12 mouse cellular contexts compared by ENCODE assay signal in genomic region chr17:30752370-30752818, GRCm38 (mm10).
DNase-seq lines count a peak whose midpoint lies in the region; ATAC-seq and TF ChIP-seq lines count a peak whose summit lies in the region.
"Had no signal": no experiment of that assay in that cellular context is flagged by ENCODE, and none has a peak within 500 bp of the region (broad histone marks: within the 10 kb centered on the region; RNA-seq: fewer than 3 reads in every experiment).

No protein-coding gene starts in this region.

- TF ChIP-seq POLR2A in lung, adult 2 months (IDR thresholded peaks at IDR 0.05; ENCODE audit: borderline replicate concordance, extremely low read depth, low read depth, low read length): no peak

- intact Hi-C loops in left cerebral cortex, adult 2 months (cut with DNase I): no loop called here
- intact Hi-C loops in heart, postnatal 36 days (cut with DNase I): no loop called here
- intact Hi-C loops in heart, postnatal 14 days (cut with DNase I): no loop called here

- TF ChIP-seq CTCF in lung, embryonic 14.5 days (IDR thresholded peaks at IDR 0.05; ENCODE audit: low read depth): no peak
- no peak for TF ChIP-seq CTCF in lung, adult 2 months (IDR thresholded peaks at IDR 0.05; ENCODE audit: insufficient read depth, low read length)
- TF ChIP-seq CTCF in forebrain, postnatal 0 days (IDR thresholded peaks at IDR 0.05; ENCODE audit: low read depth): no peak
- no peak for TF ChIP-seq CTCF in left cerebral cortex, adult 2 months (IDR thresholded peaks at IDR 0.05)

- H3K9me3 ChIP-seq in lung, embryonic 14.5 days (ENCODE audit: low read depth, low read length): no peaks in the 10 kb centered on the region; the same call in 1 of the 2 replicates
- H3K9me3 ChIP-seq in forebrain, postnatal 0 days (ENCODE audit: low read length): no peaks in the 10 kb centered on the region
- H3K9me3 ChIP-seq: heart, embryonic 15.5 days had no signal

- ATAC-seq in lung, embryonic 14.5 days (ENCODE audit: insufficient read depth): no peak
- peak; percentile 92 for ATAC-seq in forebrain, postnatal 0 days

- H3K4me3 ChIP-seq in lung, embryonic 14.5 days (ENCODE audit: low read depth, low read length): no peak overlapping the region
- no peak overlapping the region for H3K4me3 ChIP-seq in lung, adult 2 months (replicated peaks; ENCODE audit: extremely low read depth, low read depth, low read length)
- H3K4me3 ChIP-seq in forebrain, postnatal 0 days (ENCODE audit: low read depth, low read length): no peak overlapping the region
- no peak overlapping the region for H3K4me3 ChIP-seq in left cerebral cortex, adult 2 months
- H3K4me3 ChIP-seq: heart, embryonic 15.5 days had no signal

- 71% methylated on average over 12 of the region's 12 CpGs for WGBS in lung, embryonic 14.5 days
- 51% methylated on average over 12 of the region's 12 CpGs for WGBS in lung, adult 2 months
- WGBS in forebrain, postnatal 0 days: 44% methylated on average over 12 of the region's 12 CpGs

- no peaks in the 10 kb centered on the region for H3K27me3 ChIP-seq in lung, embryonic 14.5 days (ENCODE audit: insufficient read depth, low read length)
- no peaks in the 10 kb centered on the region for H3K27me3 ChIP-seq in forebrain, postnatal 0 days (ENCODE audit: insufficient read depth, low read length)
- H3K27me3 ChIP-seq: heart, embryonic 15.5 days had no signal

- H3K4me1 ChIP-seq in lung, embryonic 14.5 days (ENCODE audit: insufficient read depth): no peaks in the 10 kb centered on the region
- H3K4me1 ChIP-seq in lung, adult 2 months (ENCODE audit: control insufficient read depth, insufficient read depth, low read length): no peaks in the 10 kb centered on the region
- H3K4me1 ChIP-seq in forebrain, postnatal 0 days (ENCODE audit: insufficient read depth): no peaks in the 10 kb centered on the region; the same call in 1 of the 2 replicates
- H3K4me1 ChIP-seq: heart, embryonic 15.5 days had no signal

- no peak overlapping the region for H3K4me2 ChIP-seq in lung, embryonic 14.5 days
- no peak overlapping the region for H3K4me2 ChIP-seq in forebrain, postnatal 0 days (ENCODE audit: low read depth)
- H3K4me2 ChIP-seq: heart, embryonic 15.5 days had no signal

- no peak overlapping the region for H3K9ac ChIP-seq in lung, embryonic 14.5 days
- no peak overlapping the region for H3K9ac ChIP-seq in forebrain, postnatal 0 days
- H3K9ac ChIP-seq: heart, embryonic 15.5 days had no signal

- no peak overlapping the region for H3K27ac ChIP-seq in lung, embryonic 14.5 days (ENCODE audit: low read depth)
- H3K27ac ChIP-seq in forebrain, postnatal 0 days (ENCODE audit: low read depth, low read length): peak overlapping the region; percentile 29; the same call in 1 of the 2 replicates
- no peak overlapping the region for H3K27ac ChIP-seq in left cerebral cortex, adult 2 months
- H3K27ac ChIP-seq: heart, embryonic 15.5 days; kidney, postnatal 0 days had no signal

- peak; percentile 60 for DNase-seq in lung, embryonic 14.5 days
- no peak for DNase-seq in lung, adult 2 months
- peak; percentile 88 for DNase-seq in forebrain, postnatal 0 days
- DNase-seq in left cerebral cortex, adult 2 months (ENCODE audit: extremely low spot score in 1 of 2, low spot score in 2 of 2): peak; percentile 29 to 38
- peak; percentile 47 for DNase-seq in right cerebral cortex, postnatal 25 days
- no peak for DNase-seq in heart, postnatal 36 days
- no peak for DNase-seq in liver
- DNase-seq in heart, postnatal 14 days: no peak
- DNase-seq: adrenal gland, postnatal 10 days; thymus, postnatal 36 days had no signal

- no peaks in the 10 kb centered on the region for H3K36me3 ChIP-seq in lung, embryonic 14.5 days (ENCODE audit: insufficient read depth)
- no peaks in the 10 kb centered on the region for H3K36me3 ChIP-seq in forebrain, postnatal 0 days (ENCODE audit: insufficient read depth)
- H3K36me3 ChIP-seq: heart, embryonic 15.5 days had no signal

Comparison
In these comparisons a context has a peak if more than half of its experiments do, and no peak if none do; other contexts are left out.
1. DNase-seq: peak in lung, embryonic 14.5 days (single experiment), forebrain, postnatal 0 days (single experiment), left cerebral cortex, adult 2 months (2 of 2) and right cerebral cortex, postnatal 25 days (single experiment); none in lung, adult 2 months (single experiment), heart, postnatal 36 days (0 of 2), liver (single experiment) and heart, postnatal 14 days (0 of 2).